Mouse (Mus musculus) hematopoietic stem cell, adult 5-6 weeks (primary cell): ENCODE data around the gene Frem3. TPM values are rescaled to one million over a fixed set of nuclear protein-coding genes. Genes with fewer than 3 reads are reported as not detected.
A peak's percentile ranks its signal among the peaks of the same experiment; 100 is the strongest.

Source experiments
- ATAC-seq, 2 experiments: fragments of 125-278 bp in 1 of 2; replicated peaks in 1 of 2; 2 replicates each; pipeline ENCODE4 v1.8.0; 2016 to 2017; ENCODE audit warnings: inconsistent platforms in 2 of 2, mild to moderate bottlenecking in 2 of 2, moderate number of reproducible peaks in 2 of 2, low read depth in 1 of 2, moderate TSS enrichment in 1 of 2; ENCODE audit not compliant: low FRiP score in 2 of 2, poor library complexity in 2 of 2, severe bottlenecking in 2 of 2, insufficient read depth in 1 of 2, low TSS enrichment in 1 of 2
- total RNA-seq: library from RNA; stranded (forward); fragments of 172-1452, 232-1000 nt; gene quantifications from 2 replicates; pipeline ENCODE4 v1.2.3, GENCODE M21; 2017

Gene Frem3
- not detected in 2 replicates for total RNA-seq

DNA sequence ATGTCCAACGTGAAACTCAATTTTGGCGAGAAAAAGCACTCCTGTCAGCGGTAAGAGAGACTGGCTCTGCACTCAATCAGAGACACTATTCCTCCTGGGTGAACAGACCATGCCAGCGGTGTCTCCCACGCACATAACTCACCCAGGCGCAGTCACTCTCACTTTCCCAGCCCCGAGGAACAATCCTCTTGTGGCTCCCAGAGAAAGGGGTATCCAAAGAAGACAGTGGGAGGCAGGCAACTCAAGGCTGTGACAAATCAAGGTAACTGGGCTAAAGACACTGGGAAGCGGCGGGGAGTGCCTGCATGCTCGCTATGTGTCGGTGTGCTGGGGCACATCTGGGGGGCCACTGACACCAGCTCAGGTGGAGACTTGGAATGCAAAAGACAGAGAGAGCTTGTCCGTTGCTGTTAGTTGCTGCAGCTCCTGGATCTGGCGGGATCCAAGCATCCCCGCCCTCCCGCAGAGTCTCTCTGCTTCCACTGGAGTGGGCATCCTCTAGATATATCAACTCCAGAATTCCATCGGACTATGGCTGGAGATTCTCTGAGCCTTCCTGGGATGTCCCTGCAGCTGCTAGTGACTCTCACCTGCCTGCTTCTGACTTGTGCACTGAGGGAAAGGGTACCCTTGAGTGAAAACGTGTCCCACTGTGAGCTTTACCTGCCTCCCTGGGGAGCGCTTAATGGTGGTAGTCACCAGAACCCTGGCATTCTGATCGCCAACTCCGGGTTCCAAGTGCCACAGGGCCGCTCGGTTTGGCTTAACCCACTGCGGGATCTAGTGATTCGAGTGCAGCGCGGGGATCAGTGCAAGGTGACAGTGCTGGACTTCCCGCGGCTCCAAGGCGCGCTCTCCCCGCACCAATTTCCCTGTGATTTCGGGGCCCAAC is at the start of gene Frem3:
Gene Frem3 (plus strand): TSS at position 532 of the 892 bp plus-strand sequence.
- 0 out of 4 replicates have a peak, but pooled peaks of 1 of the 2 experiments have one; percentile 20 for ATAC-seq

DNA sequence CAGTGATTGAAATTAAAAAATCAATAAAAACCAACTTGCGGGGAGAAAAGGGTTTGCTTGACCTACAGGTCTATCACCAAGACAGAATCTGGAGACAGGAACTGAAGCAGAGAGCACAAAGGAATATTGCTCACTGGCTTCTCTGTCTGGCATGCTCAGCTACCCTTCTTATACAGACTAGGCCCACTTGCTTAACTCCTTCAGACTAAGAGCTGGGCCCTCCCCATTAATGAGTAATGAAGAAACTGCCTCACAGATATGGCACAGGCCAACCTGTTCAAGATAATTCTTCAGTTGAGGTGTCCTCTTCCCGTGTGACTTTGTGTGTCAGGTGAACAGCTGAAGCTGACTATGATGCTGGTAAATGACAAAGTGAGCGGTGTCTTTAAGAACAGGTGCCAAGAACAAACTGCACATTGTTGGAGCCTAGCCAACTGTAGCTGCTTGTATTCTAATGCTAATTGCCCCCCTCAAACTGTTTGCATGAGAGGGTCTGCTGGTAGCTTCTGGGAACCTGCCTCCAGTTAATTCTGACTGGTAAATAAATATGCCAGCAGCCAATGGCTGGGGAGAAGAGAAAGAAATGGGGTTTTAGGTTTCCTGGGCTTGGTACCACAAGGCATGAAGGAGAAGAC is 46.6 kb upstream of the Frem3 start:
- no peak for ATAC-seq

DNA sequence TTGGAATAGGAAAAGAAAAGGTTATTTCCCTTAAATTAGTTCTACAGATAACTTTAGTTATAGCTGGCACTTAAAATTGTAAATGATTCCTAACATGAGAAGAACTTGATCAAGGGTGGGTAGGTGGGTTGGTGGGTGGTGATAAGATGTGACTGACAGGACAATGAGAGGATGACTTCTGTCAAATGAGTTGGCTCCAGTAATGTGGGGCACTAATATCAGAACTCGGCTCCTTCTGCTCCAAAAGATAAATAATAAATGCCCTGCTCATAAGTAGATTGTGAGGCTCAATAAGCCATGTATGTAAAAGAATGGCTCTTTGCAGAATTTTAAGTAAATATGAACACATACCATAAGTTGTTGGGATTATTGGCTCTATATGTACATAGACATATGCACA is 43.4 kb upstream of the Frem3 start:
- ATAC-seq, result no peak

DNA sequence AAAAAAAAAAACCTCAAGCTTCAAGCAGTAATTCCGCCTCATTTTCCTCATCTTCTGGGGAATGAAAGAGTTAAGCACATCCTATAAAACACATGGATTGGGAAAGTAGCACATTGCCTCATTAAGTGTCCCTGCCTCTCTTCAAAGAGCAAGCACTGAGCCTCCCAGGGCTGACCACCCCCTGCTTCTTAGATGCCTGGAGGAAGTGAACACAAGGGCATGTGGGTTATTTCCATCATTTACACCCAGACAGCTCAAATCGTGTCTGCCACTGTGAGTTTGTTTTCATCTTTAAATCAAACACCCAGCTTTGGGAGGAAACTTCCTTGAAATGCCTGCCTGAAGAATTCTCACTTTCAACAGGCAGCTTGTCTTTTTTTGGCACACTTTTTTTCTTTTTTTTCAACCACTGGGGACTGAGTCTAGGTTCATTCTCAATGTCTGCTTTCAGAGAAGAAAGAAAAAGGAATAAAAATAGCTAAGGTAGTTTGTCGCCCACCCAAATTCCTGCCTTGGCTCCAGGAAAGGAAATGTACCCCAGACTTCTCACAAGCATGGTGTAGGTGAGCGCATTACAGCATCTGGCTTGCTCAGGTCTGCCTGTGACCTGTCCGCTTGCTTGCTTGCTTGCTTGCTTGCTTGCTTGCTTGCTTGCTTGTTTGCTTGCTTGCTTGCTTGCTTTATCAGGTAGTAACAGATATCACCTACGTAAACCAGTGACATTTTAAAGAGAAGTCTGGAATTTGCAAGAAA is 42.5 kb upstream of the Frem3 start:
- ATAC-seq, result no peak

DNA sequence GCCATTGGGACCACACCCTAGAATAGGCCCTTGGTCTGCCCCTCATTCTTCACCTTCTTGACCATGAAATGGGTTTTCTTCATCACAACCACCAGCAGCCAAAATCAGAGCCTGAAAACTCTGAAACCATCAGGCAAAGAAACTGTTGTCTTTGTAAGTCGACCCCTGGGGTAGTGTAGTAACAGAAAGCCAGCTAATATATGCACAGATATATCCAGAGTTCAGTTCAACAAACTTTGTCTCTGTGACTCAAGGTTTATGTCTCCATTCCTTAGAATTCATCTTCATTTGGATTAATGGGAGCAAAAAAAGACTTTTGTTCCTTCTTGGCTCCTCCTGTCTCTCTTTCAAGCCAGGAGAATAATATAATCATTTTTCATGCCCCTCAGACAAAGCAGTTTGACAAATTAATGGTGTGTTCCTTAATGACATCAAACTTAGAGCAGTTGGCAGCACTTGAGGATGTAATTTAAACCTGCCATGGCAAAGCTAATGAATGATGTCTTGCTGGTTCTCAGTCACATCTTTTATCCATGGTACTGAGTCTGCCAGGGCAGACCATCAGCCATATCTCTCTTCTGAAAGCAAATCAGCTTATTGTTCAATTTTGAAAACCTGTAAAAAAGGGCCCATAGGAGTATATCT is 38.3 kb upstream of the Frem3 start:
- ATAC-seq, result no peak

DNA sequence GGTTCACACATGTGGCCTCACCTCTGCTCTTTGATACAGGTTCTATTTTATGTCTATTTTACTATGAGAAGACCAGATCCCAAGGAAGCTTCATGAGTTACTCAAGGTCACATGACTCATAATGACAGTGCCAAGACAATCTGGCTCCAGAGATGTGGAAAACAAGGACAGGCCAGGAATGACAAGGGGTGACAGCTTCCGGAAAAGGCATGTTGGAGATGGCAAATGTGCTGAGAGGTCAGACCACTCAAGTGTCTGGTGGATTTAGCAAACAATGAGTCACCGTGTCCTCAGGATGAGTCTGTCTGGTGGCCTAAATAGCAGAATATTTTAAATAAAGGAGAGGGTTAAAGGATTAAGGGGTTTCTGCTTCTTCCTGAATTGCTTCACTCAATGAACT is 33.8 kb upstream of the Frem3 start:
- ATAC-seq, result no peak

DNA sequence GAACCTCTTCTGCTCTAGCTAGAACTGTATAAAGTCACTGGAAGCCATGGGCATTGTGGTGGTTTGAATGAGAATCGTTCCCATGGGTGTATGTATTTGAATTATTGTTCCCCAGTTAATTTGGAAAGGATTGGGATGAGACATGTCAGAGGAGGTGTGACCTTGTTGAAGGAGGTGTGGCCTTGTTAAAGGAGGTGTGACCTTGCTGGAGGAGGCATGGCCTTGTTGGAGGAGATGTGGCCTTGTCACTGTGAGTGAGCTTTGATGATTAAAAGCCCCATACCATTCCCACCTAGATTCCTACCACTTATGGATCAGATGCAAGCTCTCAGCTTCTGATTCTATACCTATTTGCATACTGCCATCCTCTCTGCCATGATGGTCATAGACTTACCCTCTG is 31.8 kb upstream of the Frem3 start:
- ATAC-seq, result no peak

DNA sequence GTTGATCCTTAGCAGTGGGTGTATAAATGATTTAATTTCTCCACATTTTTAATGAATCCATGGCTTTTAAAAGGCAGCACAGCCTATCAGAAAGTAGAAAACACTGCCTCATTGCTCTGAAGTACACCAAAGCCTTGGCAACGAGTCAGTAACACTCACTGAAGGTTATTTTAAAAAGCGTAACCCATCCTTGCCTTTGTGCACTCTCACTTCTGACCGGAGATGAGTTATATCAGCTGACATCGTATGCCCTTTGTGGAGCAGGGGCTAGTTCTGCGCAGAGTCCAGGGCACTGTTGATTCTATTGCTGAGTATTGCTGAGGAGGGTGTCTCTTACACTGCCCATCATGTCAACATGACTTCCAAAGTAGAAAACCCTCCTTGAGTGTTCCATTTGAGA is 18.3 kb upstream of the Frem3 start:
- ATAC-seq, result no peak

DNA sequence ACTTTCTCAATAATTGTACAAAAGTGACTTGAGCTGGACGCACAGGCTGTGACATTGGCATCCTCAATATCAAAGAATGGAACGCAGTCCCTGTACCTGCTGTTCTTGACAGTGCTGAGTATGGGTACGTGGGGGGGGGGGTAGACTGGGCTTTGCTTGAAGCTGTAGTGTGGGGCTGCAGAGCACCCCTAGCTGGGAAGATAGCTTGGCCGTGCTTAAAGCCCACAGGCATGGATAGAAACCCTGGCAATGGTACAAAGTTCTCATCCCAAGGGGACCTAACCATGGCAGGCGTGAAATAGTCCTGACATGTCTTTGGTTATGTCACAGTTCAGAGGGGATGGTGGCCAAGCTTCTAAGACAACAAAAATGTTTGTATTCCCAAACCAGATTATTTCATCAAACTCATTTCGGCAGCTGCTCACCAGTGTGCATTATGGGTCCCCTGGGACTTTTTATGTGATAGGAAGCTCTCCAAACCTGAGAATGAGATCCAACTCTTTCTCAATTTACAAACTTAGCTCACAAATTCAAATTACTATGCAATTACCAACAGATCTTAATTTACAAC is 10.2 kb upstream of the Frem3 start:
- ATAC-seq, result no peak

DNA sequence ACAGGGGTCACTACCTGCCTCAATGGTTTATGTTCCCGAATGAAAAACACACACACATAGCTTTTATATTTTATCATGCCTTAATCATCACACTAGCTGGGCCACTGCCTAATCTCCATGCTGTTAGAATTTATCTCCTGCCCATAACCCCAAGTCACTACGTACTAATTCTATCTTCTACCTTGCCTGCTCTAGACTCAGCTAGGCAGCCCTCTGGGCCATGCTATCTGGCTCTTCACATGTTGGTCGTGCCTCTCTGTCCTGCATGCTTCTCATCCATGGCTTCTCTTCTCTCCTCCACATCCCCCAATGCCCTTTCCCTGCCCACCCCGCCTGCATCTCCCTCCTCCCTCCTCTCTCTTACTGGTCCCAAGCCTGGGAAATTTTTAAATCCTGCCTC is 9.0 kb upstream of the Frem3 start:
- ATAC-seq, result no peak

DNA sequence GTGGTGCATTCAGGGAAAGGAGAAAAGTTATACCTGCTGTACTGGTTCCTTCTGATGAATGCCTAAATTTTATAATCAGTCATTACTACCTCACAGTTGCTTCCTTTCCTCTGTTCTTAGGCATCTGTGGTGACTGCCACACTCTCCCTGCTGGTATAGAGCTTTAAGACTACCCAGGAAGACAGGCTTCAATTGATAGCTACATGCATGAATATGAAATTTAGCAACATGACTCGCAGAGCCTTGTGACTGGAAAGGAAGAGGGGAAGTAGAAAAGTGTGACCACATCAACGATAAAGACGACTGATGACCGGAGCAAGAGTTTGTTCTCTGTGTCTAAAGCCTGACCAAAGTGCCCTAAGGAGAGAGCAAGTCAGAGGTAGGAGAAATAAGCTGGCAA is 3.8 kb upstream of the Frem3 start:
- ATAC-seq, result peak; percentile 21 to 53; a peak in 2 of 4 replicates

DNA sequence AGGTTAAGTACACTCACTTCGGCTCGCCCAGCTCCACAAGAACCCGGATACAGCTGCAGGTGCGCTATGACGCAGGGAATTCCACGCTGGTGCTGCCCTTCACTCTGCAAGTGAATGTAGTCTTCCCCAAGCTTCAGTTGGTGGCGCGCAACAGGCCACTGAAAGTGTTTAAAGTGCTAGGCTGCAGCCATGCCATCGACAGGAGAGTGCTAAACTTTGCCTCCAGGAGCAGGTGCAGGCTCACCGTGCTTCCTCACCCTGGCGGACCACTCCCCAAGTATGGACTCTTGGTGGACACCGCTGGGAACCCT is 516 bp downstream of the Frem3 start:
- no peak for ATAC-seq

DNA sequence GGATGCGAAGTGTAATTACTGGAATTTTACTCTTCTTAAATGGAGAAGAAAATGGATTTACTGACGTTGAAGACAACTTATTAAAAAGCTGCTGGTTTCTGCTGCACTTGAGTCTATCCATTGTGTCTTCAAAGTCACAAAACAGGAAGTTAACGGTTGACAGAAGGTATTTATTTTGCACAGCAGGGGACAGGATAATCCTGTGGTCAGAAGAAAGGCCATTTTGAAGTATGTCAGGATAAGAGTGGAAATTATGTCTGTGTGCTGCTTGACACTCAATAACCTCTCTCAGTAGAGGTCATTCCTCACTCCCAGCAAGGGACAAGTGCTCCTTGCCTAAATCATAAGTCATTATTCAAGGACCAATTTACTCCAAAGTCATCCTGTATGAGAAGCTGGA is 8.9 kb downstream of the Frem3 start:
- peak in 1 of 2 experiments; percentile 65; a peak in 3 of 4 replicates for ATAC-seq

DNA sequence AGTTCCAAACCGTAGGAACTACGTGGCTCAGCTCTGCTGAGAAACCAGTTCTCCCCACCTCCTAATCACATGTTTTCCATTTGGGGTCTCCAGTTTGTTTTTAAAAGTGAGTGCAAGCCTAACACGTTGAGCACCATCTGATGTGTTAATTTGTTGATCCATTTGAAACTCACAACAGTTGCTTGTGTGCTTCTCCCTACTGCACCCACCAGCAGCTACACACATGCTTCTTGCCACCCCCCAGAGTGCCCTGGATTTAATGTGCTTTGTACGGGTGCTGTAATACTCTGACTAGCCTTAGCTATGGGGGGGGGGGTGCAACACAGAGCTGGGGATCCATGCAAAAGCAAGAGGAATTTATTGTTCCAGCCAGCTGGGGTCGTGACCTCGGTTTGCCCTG is 36.5 kb downstream of the Frem3 start:
- no peak for ATAC-seq

DNA sequence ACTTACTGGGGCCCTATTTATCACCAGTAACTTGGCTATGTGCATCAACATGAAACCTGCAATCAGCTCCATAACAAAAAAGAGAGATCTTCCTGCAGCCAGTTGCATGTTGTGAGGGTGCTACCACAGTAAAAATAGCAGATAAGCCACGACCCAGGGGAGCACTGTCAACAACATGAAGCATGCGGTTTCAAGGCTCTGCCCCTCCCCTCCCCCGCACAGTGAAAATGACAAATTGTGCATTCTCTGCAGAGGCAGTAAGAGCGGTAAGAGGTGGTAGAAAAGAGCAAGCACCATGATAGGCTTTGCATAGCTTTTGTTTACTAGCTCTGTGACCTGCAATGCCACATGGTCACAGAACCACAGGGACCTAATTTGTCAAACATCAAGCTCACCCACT is 46.8 kb downstream of the Frem3 start:
- ATAC-seq, result peak in 1 of 2 experiments; percentile 17; a peak in 1 of 4 replicates

DNA sequence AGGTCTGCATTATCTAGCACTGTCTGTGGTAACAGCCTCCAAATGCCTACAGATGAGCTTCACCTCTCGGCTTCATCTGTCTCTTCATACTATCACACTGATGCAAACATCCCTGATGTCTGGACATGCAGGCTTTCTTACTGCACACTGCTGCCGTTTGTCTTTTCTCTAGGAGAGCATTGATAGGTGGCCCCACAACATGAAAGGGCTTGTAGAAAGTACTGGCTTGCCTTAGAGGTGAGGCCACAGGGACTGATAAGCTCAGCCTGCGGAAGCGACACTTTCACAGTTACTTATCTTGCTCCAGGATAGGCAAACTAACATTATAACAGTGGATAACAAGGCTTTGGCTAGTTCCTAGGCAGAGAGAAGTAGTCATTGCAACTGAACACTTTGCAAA is 50.2 kb downstream of the Frem3 start:
- no peak; a peak in 1 of 4 replicates for ATAC-seq

DNA sequence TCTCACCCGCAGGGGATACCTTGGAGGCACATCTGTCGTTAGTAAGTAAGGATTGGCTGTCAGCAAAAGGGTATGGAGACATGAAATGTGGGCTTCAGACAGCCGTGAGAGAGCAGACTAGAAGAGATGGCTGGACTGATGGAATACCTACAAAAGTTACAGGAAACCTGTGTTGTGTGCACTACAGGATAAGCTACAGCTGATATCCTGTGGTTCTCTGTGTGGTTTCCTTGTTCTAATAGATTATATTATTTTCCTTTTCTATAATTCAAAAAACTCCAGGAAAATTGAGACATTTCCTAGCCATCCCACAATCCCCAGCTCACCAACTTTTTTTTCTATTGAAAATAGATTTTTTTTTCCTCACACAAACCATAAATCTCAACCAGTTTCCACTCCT is 52.6 kb downstream of the Frem3 start:
- ATAC-seq, result peak; percentile 76 to 83
